Mouse (Mus musculus) olfactory bulb, adult 2 months (tissue): ENCODE measurements around the gene Mrps35.

Experiments used
- CTCF ChIP-seq: fragments of 200-500 bp; IDR thresholded peaks from 2 replicates; pipeline ENCODE4 v1.5.1; 2012; ENCODE audit warnings: low read depth, mild to moderate bottlenecking, low read length, moderate library complexity; ENCODE audit not compliant: insufficient read depth
- POLR2A ChIP-seq: fragments of 200-500 bp; IDR thresholded peaks from 2 replicates; pipeline ENCODE4 v1.6.1; 2012; ENCODE audit warnings: mild to moderate bottlenecking, low read depth, low read length, moderate library complexity; ENCODE audit not compliant: insufficient read depth

DNA sequence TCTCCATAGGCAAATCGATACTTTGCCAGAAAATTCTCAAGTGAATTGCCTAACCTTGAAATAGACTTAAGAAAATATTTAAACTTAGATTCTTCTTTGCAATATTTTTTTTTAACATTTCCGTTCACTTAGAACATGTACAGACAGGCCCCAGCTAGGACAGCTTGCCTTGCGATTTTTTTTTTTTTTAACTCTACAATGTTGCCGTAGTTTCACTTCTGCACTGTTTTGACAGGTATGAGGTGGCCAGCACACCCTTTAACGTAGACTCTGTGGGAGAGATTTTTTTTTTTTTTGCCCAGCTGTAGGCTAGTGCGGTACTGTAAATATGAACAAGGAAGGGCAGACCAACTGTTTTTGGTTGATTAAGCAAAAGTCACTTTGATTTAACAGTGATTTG is 32.2 kb upstream of the Mrps35 start:
- TF ChIP-seq CTCF (no peak), POLR2A (no peak)
